Mouse (Mus musculus) hindbrain, postnatal 0 days (tissue): ENCODE results near the gene Smco2. TPM values are rescaled to one million over a fixed set of nuclear protein-coding genes. Genes with fewer than 3 reads are reported as not detected.

Source experiments
- ATAC-seq: fragments of 200-750 bp; cut with Nextera tagmentation; 2 replicates; pipeline ENCODE4 v1.8.0; 2017; ENCODE audit warnings: mild to moderate bottlenecking, moderate TSS enrichment, moderate library complexity
- DNase-seq: peaks from one replicate; pipeline ENCODE4 v3.0.0-alpha.2; 2015; ENCODE audit warnings: low spot score
- H3K27ac ChIP-seq: fragments of 300-500 bp; sonication (generic); 2 replicates; pipeline ENCODE4 v1.5.1; 2014; ENCODE audit warnings: mild to moderate bottlenecking
- H3K27me3 ChIP-seq: fragments of 300-500 bp; sonication (generic); 2 replicates; pipeline ENCODE4 v1.6.1; 2014; ENCODE audit warnings: low read length, mixed read lengths; ENCODE audit not compliant: insufficient read depth
- H3K36me3 ChIP-seq: fragments of 300-500 bp; sonication (generic); 2 replicates; pipeline ENCODE4 v1.6.1; 2014; ENCODE audit warnings: low read length, mixed read lengths; ENCODE audit not compliant: insufficient read depth
- H3K4me1 ChIP-seq: fragments of 300-500 bp; sonication (generic); 2 replicates; pipeline ENCODE4 v1.6.1; 2014; ENCODE audit warnings: antibody characterized with exemption, low read length, mixed read lengths; ENCODE audit not compliant: insufficient read depth
- H3K4me2 ChIP-seq: fragments of 300-500 bp; sonication (generic); 2 replicates; pipeline ENCODE4 v1.6.1; 2014; ENCODE audit warnings: low read depth, mild to moderate bottlenecking, low read length, moderate library complexity, mixed read lengths
- H3K4me3 ChIP-seq: fragments of 300-500 bp; sonication (generic); 2 replicates; pipeline ENCODE4 v1.5.1; 2014; ENCODE audit warnings: low read length
- H3K9ac ChIP-seq: fragments of 300-500 bp; sonication (generic); replicated peaks from 2 replicates; pipeline ENCODE4 v1.6.1; 2014; ENCODE audit warnings: mild to moderate bottlenecking, low read length, moderate library complexity, mixed read lengths
- H3K9me3 ChIP-seq: fragments of 300-500 bp; sonication (generic); 2 replicates; pipeline ENCODE4 v1.6.1; 2016; ENCODE audit warnings: low read length, mixed read lengths
- CTCF ChIP-seq: IDR thresholded peaks from 2 replicates; pipeline ENCODE4 v1.5.1; 2016; ENCODE audit warnings: antibody characterized with exemption, control low read depth, low read depth
- WGBS: fragments of 180-500 bp; shearing (Covaris S2); extraction: QIAGEN DNeasy Blood & Tissue Kit; methylation state at CpG from one replicate; pipeline ENCODE4 v1.1.7; 2014; 5-methylcytosine and 5-hydroxymethylcytosine counted together
- polyA plus RNA-seq: library from polyadenylated mRNA; unstranded; fragments of >200 nt; fragmentation: Nextera tagmentation; extraction: Ambion mirVana; gene quantifications from 2 replicates; pipeline ENCODE4 v1.2.1, GENCODE M21; 2015
- total RNA-seq: library from RNA; depleted of rRNA; stranded (reverse); fragments of >200 nt; gene quantifications from 2 replicates; pipeline ENCODE4 v1.2.3, GENCODE M21; 2014

Gene Smco2
- total and polyA plus RNA-seq, 2 experiments from 2014 or later = not detected

- H3K9ac ChIP-seq = no peak overlapping the region
- no peak for TF ChIP-seq CTCF
- no peaks in the 10 kb centered on the region for H3K27me3 ChIP-seq
- H3K4me3 ChIP-seq = no peak overlapping the region
- H3K9me3 ChIP-seq = no peaks in the 10 kb centered on the region
- no peak for DNase-seq
- 0 out of 2 replicates have a peak, but pooled peaks cover 6% of the 10 kb centered on the region for H3K4me1 ChIP-seq
- no peaks in the 10 kb centered on the region for H3K36me3 ChIP-seq
- 83% methylated on average over 3 of the region's 3 CpGs for WGBS
- no peak overlapping the region for H3K4me2 ChIP-seq
- H3K27ac ChIP-seq = no peak overlapping the region
- no peak for ATAC-seq
Observed at GRCm38 (mm10) chr6:146906000-146906786, 56.3 kb downstream of the Smco2 start.

- TF ChIP-seq CTCF = no peak
- ATAC-seq = no peak
- no peak overlapping the region for H3K9ac ChIP-seq
Observed at GRCm38 (mm10) chr6:146907061-146907794, 57.3 kb downstream of the Smco2 start.

DNA sequence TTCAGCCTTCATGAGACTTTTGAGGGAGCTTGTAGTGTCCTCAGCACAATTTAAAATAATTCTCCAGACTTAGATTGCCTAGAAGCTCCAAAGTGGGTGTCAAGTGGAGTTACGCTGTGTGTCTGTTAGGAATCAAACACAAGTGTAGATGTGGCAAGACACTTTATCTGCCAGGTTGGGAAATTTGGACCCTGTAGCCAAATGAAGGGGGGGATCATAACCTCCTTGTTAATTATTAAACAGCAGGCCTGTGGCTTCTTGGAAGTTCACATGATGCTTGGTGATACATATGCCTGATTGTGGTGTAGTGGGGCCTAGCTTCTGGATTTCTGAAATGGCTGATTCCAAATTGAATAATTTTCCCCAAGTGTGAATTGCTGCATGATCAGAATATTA, 57.9 kb downstream of the Smco2 start:
- Histone ChIP-seq H3K9ac (no peak overlapping the region), H3K9me3 (no peaks in the 10 kb centered on the region), H3K36me3 (no peaks in the 10 kb centered on the region), H3K4me2 (no peak overlapping the region), H3K4me1 (0 out of 2 replicates have a peak, but pooled peaks cover 6% of the 10 kb centered on the region), H3K27me3 (no peaks in the 10 kb centered on the region), H3K4me3 (no peak overlapping the region), H3K27ac (no peak overlapping the region)
- 95% methylated on average over 1 of the region's 1 CpGs for WGBS
- no peak for TF ChIP-seq CTCF
- no peak for DNase-seq
- ATAC-seq = no peak

More at GRCm38 (mm10) chr6:146907061-146907794, 57.3 kb downstream of the Smco2 start:
- no peaks in the 10 kb centered on the region for H3K27me3 ChIP-seq
- H3K4me2 ChIP-seq = no peak overlapping the region
- H3K36me3 ChIP-seq = no peaks in the 10 kb centered on the region
- 0 out of 2 replicates have a peak, but pooled peaks cover 6% of the 10 kb centered on the region for H3K4me1 ChIP-seq
- no peak overlapping the region for H3K4me3 ChIP-seq
- H3K9me3 ChIP-seq = no peaks in the 10 kb centered on the region
- 72% methylated on average over 5 of the region's 5 CpGs for WGBS
- no peak for DNase-seq
- H3K27ac ChIP-seq = no peak overlapping the region

GRCm38 (mm10) chr6:146908801-146909200, 58.9 kb downstream of the Smco2 start:
- Histone ChIP-seq H3K9ac (no peak overlapping the region), H3K4me1 (0 out of 2 replicates have a peak, but pooled peaks cover 6% of the 10 kb centered on the region), H3K27ac (no peak overlapping the region), H3K9me3 (no peaks in the 10 kb centered on the region), H3K4me3 (no peak overlapping the region), H3K4me2 (no peak overlapping the region), H3K36me3 (no peaks in the 10 kb centered on the region), H3K27me3 (no peaks in the 10 kb centered on the region)
- TF ChIP-seq CTCF = no peak
- ATAC-seq (no peak), DNase-seq (no peak)
- WGBS = 51% methylated on average over 2 of the region's 2 CpGs

DNA sequence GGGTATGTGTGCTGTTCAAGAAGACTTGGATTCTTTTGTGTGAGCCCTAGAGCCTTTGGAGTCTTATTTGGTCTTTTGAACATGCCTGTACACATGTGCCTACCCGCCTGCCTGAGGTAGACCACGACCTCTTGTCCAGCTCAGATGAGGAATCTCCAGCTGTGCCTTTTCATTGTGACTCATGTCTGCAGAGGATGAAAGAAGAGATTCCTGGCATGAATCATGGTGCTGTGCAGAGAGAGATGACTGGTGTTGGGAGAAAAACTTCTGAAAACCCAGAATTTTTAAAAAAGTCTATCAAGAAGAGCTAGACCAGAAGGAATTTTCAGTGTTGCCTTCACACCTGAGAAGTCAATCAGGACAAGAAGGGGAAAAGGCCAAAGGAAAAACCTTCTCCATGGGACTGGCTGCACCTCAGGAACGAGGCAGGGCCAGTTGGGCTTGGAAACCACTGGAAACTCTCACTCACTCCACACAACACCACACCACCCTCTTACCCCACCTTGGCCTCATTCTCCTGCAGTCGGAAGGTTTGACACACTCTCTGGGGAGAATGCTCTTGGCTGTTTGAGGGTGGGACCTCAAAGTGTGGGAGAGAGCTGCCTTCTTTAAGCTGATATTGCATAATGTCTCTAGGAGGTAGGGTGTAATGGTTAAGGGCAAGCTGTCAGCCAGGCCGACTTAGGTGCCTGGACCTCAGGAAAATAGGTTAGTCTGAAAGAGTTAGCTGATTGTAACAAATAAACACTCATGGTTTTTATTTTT, 60.0 kb downstream of the Smco2 start:
- Histone ChIP-seq H3K4me3 (no peak overlapping the region), H3K27ac (no peak overlapping the region), H3K36me3 (no peaks in the 10 kb centered on the region), H3K9me3 (no peaks in the 10 kb centered on the region), H3K4me2 (no peak overlapping the region), H3K9ac (no peak overlapping the region), H3K27me3 (no peaks in the 10 kb centered on the region), H3K4me1 (0 out of 2 replicates have a peak, but pooled peaks cover 6% of the 10 kb centered on the region)
- ATAC-seq (no peak), DNase-seq (no peak)
- WGBS = 81% methylated on average over 5 of the region's 5 CpGs
- no peak for TF ChIP-seq CTCF

DNA sequence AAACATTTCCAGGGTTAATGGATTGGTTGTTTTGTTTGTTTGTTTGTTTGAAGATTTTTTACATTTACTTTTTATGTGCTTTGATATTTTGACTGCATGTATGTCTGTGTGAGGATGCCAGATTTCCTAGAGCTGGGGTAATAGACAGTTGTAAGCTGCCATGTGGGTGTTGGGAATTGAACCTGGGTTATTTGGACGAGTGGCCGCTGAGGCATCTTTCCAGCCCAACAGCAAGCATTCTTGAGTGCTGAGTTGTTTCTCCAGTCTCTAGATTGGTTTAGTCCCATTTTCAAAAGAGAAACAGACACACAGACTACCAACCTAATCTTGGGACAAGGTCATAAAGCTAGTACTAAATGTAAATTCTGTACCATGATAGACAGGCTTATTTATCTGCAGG, 60.9 kb downstream of the Smco2 start:
- H3K36me3 ChIP-seq = no peaks in the 10 kb centered on the region
- ATAC-seq (no peak), DNase-seq (no peak)
- 89% methylated on average over 2 of the region's 2 CpGs for WGBS
- no peak overlapping the region for H3K27ac ChIP-seq
- no peak for TF ChIP-seq CTCF
- H3K4me3 ChIP-seq = no peak overlapping the region
- no peaks in the 10 kb centered on the region for H3K9me3 ChIP-seq
- 0 out of 2 replicates have a peak, but pooled peaks cover 6% of the 10 kb centered on the region for H3K4me1 ChIP-seq
- H3K27me3 ChIP-seq = no peaks in the 10 kb centered on the region
- H3K9ac ChIP-seq = no peak overlapping the region
- no peak overlapping the region for H3K4me2 ChIP-seq
